Mouse (Mus musculus): ENCODE data around the gene Aipl1.

DNA sequence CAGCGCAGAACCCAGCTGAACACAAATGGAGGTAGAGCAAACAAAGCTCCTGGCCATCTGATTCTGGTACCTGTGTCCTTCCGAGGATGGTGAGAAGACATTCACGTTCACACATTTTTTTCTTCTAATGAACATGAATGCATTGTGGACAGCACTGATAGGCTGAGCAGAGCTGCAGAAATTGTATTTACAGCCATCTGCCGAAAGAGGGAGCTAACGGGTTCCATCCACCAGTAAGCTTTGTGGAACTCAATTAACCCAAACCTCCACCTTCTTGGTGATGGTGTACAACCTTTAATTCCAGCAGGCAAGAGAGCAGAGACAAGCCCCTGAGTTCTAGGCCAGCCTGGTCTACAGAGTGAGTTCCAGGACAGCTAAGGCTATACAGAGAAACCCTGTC, 11.5 kb downstream of the Aipl1 start:
- TF ChIP-seq EP300 (IDR thresholded peaks at IDR 0.05; ENCODE audit: insufficient read depth, low read depth, low read length) (no peak), CTCF (IDR thresholded peaks at IDR 0.05; ENCODE audit: low read depth, low read length) (no peak), POLR2A (IDR thresholded peaks at IDR 0.05; ENCODE audit: insufficient read depth, low read length) (no peak)

All from ES-Bruce4 (cell line).